Mouse (Mus musculus) ES-E14 (cell line): ENCODE measurements around the gene Tbxas1. TPM values are rescaled to one million over a fixed set of nuclear protein-coding genes. Genes with fewer than 3 reads are reported as not detected.

Source experiments
- DNase-seq: peaks from one replicate; pipeline ENCODE4 v3.0.0-alpha.2; 2013; ENCODE audit warnings: low read depth, low spot score
- H3K27ac ChIP-seq: 2 replicates; pipeline ENCODE4 v1.5.1; 2012; ENCODE audit warnings: low read depth, mild to moderate bottlenecking, low read length, moderate library complexity, mixed read lengths; ENCODE audit not compliant: poor library complexity, insufficient read depth, severe bottlenecking
- H3K36me3 ChIP-seq: 2 replicates; pipeline ENCODE4 v1.6.1; 2012; ENCODE audit warnings: mild to moderate bottlenecking, low read length, moderate library complexity, mixed read lengths; ENCODE audit not compliant: control insufficient read depth, poor library complexity, insufficient read depth, severe bottlenecking
- H3K4me1 ChIP-seq, 2 experiments: fragments of 150-350 bp in 1 of 2; sonication (generic) in 1 of 2; 2 replicates each; pipeline ENCODE4 v1.6.1; 2012; ENCODE audit warnings: low read length in 2 of 2, mild to moderate bottlenecking in 1 of 2, mixed read lengths in 1 of 2; ENCODE audit not compliant: control insufficient read depth in 2 of 2, insufficient read depth in 2 of 2, poor library complexity in 1 of 2
- H3K4me3 ChIP-seq, 2 experiments: fragments of 150-350 bp in 1 of 2; sonication (generic) in 1 of 2; 2 replicates each; pipeline ENCODE4 v1.5.1; 2012; ENCODE audit warnings: low read length in 2 of 2, low read depth in 1 of 2, mild to moderate bottlenecking in 1 of 2, mixed read lengths in 1 of 2; ENCODE audit not compliant: insufficient read depth in 1 of 2, poor library complexity in 1 of 2, severe bottlenecking in 1 of 2
- H3K9ac ChIP-seq: 2 replicates; pipeline ENCODE4 v1.6.1; 2012; ENCODE audit warnings: low read depth, mild to moderate bottlenecking, low read length, mixed read lengths; ENCODE audit not compliant: poor library complexity, insufficient read depth, severe bottlenecking
- H3K9me3 ChIP-seq: fragments of 150-350 bp; sonication (generic); 2 replicates; pipeline ENCODE4 v1.6.1; 2012; ENCODE audit warnings: low read depth, mild to moderate bottlenecking, low read length; ENCODE audit not compliant: control insufficient read depth, insufficient read depth
- CHD2 ChIP-seq: IDR thresholded peaks from 2 replicates; pipeline ENCODE4 v1.6.1; 2014; ENCODE audit warnings: mild to moderate bottlenecking, low read depth, low read length, inconsistent platforms
- HCFC1 ChIP-seq: IDR thresholded peaks from 2 replicates; pipeline ENCODE4 v1.6.1; 2012; ENCODE audit warnings: low read length, inconsistent platforms, borderline replicate concordance; ENCODE audit not compliant: insufficient read depth
- MAFK ChIP-seq: IDR thresholded peaks from 2 replicates; pipeline ENCODE4 v1.6.1; 2014; ENCODE audit warnings: mild to moderate bottlenecking, low read depth, low read length, inconsistent platforms; ENCODE audit not compliant: insufficient read depth
- ZC3H11A ChIP-seq: IDR thresholded peaks from 2 replicates; pipeline ENCODE4 v1.6.1; 2012; ENCODE audit warnings: low read depth, mild to moderate bottlenecking, inconsistent platforms, low read length, borderline replicate concordance
- ZNF384 ChIP-seq: IDR thresholded peaks from 2 replicates; pipeline ENCODE4 v1.6.1; 2012; ENCODE audit warnings: low read depth, low read length, inconsistent platforms
- in situ Hi-C, 2 experiments: fragments of 600-800 bp; cut with MboI; formaldehyde crosslinking; loops; one replicate each; pipeline ENCODE4 v1.15.1; 2025; ENCODE audit warnings: low sequenced_read_pairs in 2 of 2, inconsistent platforms in 1 of 2; ENCODE audit not compliant: unreplicated experiment in 2 of 2
- total RNA-seq: library from RNA; depleted of rRNA; stranded (reverse); fragments of 300-350 nt; gene quantifications from 2 replicates; pipeline ENCODE4 v1.2.3, GENCODE M21; 2012

Gene Tbxas1
- total RNA-seq, 1 experiment, result not detected

DNA sequence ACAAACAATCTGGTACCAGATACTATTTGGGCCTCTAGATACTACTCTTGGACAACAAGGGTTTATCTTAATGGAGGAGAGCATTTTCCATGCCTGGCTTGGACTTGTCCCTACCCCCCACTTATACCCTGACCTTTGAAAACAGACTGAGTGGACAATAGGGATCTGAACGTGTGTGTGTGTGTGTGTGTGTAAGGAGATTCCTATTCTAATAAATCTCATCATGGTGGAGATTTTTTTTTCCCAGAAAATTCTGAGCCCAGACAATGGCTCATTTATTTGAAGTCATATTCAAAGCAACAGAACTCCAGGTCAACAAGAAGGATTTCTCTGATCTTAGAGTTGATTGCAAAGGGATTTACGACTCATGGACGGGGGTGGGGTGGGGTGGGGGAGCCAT, 183.7 kb downstream of the Tbxas1 start:
- in situ Hi-C loops, result no loop called here
- no peak for DNase-seq
- Histone ChIP-seq H3K4me1 (no peaks in the 10 kb centered on the region; a peak in 1 of 4 replicates), H3K9me3 (no peaks in the 10 kb centered on the region; the same call in 1 of the 2 replicates), H3K27ac (no peak overlapping the region), H3K36me3 (no peaks in the 10 kb centered on the region), H3K9ac (no peak overlapping the region), H3K4me3 (no peak overlapping the region)
- TF ChIP-seq ZC3H11A (no peak), MAFK (no peak), CHD2 (no peak), HCFC1 (no peak), ZNF384 (no peak)

GRCm38 (mm10) chr6:39059547-39060497, 184.6 kb downstream of the Tbxas1 start:
- Histone ChIP-seq H3K27ac (no peak overlapping the region), H3K9ac (no peak overlapping the region), H3K36me3 (no peaks in the 10 kb centered on the region), H3K4me1 (no peaks in the 10 kb centered on the region; a peak in 1 of 4 replicates), H3K4me3 (no peak overlapping the region), H3K9me3 (no peaks in the 10 kb centered on the region; the same call in 1 of the 2 replicates)
- in situ Hi-C loops, result no loop called here
- DNase-seq, result no peak
- TF ChIP-seq MAFK (no peak), ZC3H11A (no peak), CHD2 (no peak), ZNF384 (no peak), HCFC1 (no peak)

- in situ Hi-C loops, result no loop called here
- H3K27ac ChIP-seq, result no peak overlapping the region
- no peaks in the 10 kb centered on the region for H3K36me3 ChIP-seq
- no peak overlapping the region for H3K9ac ChIP-seq
- no peak for DNase-seq
- no peaks in the 10 kb centered on the region; the same call in 1 of the 2 replicates for H3K9me3 ChIP-seq
- TF ChIP-seq ZC3H11A, result no peak
- no peak for TF ChIP-seq ZNF384
- TF ChIP-seq HCFC1, result no peak
- no peak for TF ChIP-seq CHD2
- no peak for TF ChIP-seq MAFK
- no peak overlapping the region for H3K4me3 ChIP-seq
- H3K4me1 ChIP-seq, result no peaks in the 10 kb centered on the region; a peak in 1 of 4 replicates
These were observed 186.0 kb downstream of the Tbxas1 start for GRCm38 (mm10) chr6:39061180-39061579.

DNA sequence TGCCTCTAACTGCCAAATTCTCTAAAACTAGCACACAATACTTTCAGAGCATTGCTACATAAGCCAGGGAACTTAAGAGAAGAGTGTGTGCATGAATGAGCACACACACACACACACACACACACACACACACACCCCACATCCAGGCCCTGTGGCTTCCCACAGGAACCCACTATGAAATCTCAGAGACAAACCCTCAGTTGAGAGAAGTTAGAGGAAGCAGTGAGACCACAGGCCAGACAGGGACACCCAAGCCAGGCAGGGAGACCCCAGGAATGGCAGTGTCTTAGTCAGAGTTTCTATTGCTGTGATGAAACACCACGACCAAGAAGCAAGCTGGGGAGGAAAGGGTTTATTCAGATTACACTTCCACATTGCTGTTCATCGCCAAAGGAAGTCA, 188.3 kb downstream of the Tbxas1 start:
- in situ Hi-C loops, result no loop called here
- H3K4me1 ChIP-seq, result no peaks in the 10 kb centered on the region; a peak in 1 of 4 replicates
- H3K4me3 ChIP-seq, result no peak overlapping the region
- TF ChIP-seq ZC3H11A (no peak), ZNF384 (no peak), CHD2 (no peak), MAFK (no peak), HCFC1 (no peak)
- no peaks in the 10 kb centered on the region for H3K9me3 ChIP-seq
- H3K9ac ChIP-seq, result no peak overlapping the region
- H3K27ac ChIP-seq, result no peak overlapping the region
- DNase-seq, result no peak
- no peaks in the 10 kb centered on the region for H3K36me3 ChIP-seq
